Mouse (Mus musculus): Measurements from ENCODE around the gene Cbx6.

DNA sequence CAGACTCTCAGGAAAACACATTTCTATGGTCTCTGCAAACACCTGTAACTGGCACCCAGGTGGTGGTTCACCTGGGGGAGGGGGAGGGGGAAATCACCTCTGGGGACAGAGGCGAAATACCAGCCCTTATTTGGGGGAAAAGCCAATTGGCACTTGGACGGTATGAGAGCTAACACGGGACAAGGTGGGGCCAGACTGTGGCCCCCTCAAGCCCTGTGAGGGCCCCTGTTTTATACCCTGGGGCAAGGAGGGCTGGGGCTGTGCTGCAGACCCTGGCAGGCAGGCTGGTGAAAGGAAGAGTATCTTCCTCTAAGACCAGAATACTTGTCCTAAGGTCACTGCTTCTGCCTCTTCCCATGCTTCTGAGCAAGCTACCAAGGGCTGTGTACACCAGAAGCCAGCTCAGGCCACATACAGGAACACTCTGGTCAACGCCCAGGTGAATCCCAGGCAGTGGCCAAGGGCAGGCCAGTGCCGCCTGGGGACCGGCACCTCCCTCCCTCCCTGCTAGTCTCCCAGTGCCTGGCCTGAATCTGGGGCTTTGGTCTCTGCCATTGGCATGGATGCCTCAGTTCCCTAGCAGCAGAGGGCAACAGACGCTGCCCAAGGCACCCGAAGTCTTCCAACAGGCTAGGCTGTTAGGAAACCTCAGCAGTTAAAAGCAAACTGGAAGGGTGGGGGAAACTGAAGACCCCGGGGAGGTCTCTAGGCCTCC lies 8.1 kb downstream of the Cbx6 start:
- TF ChIP-seq CTCF (IDR thresholded peaks at IDR 0.05; ENCODE audit: low read depth, low read length) (no peak), POLR2A (IDR thresholded peaks at IDR 0.05; ENCODE audit: extremely low read depth, insufficient read depth, low read length) (no peak)
